Mouse (Mus musculus): ENCODE results near the gene Thsd4. TPM values are rescaled to one million over a fixed set of nuclear protein-coding genes. Genes with fewer than 3 reads are reported as not detected.
"Not testable (repeated sequence)": the region's sequence is repeated elsewhere in the genome, so short reads cannot be mapped to it uniquely, and the experiment has no call there.

Gene Thsd4
- total RNA-seq, 4 experiments from 2014 or later, result 3.7 to 4.8 (median 4.2) TPM

DNA sequence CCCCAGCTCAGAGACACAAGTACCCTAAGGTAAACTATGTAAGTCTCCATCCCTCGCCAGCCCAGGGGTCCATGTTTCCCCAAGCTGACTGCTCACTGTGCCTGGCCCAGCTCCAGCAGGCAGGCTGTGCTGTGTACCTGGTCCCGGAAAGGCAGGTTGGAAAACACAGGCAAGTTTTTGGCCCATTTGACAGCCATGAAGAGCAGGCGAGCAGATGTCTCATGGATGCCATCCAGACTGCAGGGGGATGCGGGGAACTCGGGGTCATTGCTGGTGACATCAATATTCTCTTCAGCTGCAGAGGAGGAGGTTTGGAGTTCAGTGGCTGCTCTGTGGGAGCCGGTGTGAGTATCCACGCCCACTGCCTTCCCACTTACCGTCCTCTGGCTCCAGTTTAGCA lies 573.6 kb downstream of the Thsd4 start:
- no peak for DNase-seq (ENCODE audit: low spot score)

DNA sequence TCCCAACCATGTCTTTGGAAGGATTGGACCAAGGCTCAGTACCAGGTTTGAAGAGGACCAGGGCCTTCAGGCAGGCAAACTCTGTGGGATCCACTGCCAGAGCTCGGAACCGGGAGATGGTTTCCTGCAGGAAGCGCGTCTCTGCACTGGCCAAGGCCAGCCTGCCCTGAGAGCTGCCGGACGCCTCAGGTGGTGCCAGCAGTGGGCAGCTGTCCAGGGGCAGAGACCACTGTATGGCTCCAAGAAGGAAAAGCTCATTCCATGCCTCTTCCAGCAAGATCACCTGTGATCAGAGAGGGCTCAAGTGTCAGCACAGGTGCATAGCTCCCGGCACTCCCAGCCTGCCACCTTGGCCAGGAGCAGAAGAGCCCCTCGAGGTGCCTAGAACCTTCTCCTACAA lies 574.6 kb downstream of the Thsd4 start:
- DNase-seq (ENCODE audit: low spot score), result no peak

DNA sequence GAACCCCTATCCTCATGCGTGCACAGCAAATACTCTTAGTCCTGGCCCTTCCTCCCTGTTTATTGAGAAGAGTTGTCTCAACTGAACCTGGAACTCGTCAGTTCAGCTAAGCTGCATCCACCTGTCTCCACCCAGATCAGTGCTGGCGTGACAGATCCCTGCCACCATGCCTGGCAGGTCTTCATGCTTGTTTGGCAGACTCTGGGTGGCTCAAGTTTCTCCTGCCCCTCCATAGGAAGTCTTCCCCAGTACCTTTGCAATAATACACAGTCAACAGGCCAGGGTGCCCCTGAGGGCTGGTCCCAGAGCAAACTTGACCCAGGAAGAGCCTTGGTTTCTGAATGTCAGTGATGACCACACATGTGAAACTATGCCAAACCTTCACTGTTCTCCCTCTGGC lies 576.6 kb downstream of the Thsd4 start:
- DNase-seq (ENCODE audit: low spot score), result no peak

DNA sequence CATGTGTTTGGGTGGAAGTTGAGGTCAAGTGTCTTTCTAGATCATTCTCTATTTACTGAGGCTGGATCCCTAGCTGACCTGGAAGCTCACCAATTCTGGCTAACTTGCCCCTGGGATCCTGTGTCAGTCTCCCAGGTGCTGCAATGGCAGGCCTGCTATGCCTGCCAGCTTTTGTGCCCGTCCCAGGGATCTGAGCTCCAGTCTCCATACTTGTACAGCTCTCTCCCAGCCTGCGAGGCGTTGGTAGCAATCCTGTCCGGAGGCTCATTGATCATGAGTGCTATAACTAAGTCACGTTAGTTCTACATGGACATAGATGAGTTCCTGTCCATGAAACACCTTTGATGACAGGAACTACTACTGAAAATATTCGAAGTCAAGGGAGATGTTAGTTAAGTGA lies 578.0 kb downstream of the Thsd4 start:
- DNase-seq (ENCODE audit: low spot score), result no peak

DNA sequence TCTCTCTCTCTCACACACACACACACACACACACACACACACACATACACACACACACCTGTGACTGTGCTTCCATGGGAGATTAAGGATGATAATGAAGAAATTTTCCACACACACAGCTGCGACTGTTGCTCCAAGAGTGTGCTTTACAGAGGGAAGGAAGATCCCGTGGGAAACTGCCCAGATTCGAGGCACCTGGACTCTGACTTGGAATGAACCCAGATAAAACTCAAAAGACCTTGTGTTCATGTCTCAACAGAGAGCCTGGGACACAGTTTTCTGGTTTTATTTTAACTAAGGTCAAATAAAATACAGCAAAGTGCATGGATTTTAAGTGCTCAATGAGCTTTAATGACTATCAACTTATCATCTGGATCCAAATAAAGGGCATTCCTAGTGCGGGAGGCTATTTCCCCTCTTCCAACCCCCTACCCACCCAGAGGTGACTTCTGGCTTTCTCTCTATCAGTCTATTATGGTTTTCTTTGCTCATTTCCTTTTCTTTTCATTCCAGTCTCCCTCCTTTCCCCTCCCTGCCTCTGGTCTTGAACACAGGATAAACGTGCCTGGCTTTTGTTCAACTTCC lies 579.3 kb downstream of the Thsd4 start:
- DNase-seq (ENCODE audit: low spot score), result no peak

DNA sequence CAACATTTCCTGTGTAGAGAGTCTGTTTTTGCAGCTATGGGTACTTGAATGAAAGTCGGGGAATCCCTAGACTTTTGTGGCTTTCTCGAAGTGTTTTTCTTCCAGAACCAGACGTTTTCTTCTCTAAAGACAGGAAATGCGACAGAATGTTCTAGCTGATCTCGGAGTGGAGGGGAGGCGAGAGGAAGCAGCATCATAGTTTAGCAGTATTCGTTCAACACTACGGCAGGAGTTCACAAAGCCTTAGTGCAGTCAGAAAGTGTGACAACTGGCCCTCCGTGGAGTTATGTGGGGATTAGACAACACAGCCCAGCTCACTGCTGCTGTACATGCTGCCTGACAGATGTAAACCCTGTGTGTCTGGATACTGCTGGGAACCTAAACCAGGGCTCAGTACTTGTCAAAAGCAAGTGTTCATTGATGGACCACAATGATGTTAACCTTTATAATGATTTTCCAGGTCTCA lies 579.9 kb downstream of the Thsd4 start:
- no peak for DNase-seq (ENCODE audit: low spot score)

DNA sequence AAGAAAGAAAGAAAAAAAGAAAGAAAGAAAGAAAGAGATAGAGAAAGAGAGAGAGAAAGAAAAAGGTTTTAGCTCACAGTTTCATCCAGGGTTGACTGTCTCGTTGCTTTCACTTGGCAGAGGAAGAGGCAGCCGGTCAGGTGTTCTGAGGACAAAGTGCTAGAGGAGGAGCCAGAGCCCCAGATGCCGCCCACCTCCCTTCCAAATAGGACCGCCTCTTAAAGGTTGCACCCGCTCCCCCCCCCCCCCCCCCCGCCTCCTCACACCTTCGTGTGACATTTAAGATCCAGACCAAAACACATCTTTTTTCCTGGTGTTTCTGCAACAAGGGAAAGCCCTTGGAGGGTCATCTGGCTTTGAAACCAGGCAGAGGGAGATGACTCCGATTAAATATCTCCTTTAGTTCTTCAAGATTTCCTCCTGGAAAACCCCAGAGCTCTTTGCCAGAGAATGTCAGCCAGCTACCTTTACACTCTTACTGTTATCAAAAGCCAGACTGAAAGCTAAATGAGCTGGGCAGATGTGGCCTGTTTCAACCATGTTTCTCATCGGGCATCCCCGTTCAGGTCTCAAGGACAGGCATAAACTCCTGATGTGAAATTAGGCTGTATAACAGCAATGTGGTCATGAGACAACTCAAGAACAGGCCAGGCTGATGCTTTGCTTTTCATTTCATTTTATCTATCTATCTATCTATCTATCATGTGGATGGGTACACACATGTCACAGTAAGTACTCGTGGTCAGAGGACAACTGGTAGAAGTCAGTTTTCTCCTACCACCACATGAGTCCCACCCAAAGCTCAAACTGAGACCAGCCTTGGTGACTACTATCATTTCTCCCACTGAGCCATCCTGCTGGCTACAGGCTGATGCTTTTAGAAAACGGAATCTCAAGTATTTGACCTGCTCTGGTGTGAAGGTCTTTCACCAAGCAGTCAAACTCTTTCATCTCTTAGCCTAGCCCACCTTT lies 580.6 kb downstream of the Thsd4 start:
- no peak for DNase-seq (ENCODE audit: low spot score)

DNA sequence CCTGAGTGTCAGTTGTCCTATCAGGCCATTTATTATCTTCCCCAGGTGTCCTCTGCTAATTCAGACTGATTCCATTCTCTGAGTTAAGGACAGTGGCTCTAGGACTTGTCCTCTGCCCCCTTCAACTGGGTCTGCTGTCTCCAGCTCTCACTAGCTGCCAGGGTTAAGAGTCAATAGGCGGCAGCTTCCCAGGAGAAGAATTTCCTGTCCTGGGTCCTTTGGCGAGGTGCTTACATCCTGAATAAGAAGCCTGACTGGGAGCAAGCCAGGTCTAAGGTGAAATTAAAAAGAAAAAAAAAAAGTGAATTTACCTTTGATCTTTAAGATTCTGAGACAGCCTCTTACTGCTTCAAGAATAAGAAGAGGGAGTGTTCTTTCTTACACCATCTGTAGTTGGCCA lies 582.2 kb downstream of the Thsd4 start:
- DNase-seq (ENCODE audit: low spot score), result no peak

DNA sequence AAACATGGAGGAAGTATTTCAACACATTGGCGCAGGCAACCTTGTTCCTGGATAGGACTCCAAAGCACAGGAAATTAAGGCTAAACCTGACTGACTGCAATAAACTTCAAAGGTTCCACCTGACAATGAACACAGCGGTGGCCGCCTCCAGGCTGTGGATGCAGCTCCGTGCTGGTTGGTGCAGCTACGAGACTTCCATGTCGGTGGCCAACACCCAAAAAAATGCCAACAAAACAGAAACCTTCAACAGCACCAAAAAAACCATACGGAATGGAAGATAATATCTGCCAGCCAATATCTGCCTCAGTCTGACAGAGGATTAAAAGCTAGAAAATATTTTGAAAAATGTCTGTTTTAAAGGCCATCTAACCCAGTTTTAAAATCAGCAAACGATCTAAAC lies 583.3 kb downstream of the Thsd4 start:
- DNase-seq (ENCODE audit: low spot score), result no peak

DNA sequence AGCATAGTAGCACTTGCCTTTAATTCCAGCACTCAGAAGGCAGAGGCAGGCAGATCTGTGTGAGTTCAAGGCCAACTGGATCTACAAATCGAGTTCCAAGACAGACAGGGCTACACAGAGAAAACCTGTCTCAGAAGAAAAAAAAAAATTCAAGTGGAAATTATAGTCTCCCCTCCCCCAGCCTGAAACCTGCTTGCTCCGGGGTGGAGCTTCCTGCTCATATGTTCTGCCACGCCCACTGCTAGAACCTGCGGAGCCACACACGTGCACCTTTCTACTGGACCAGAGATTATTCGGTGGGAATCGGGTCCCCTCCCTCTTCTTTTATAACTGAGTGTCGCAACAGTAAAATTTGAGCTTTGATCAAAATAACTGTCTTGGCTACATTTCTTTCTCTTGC lies 586.0 kb downstream of the Thsd4 start:
- not testable (repeated sequence) for DNase-seq (ENCODE audit: low spot score)

DNA sequence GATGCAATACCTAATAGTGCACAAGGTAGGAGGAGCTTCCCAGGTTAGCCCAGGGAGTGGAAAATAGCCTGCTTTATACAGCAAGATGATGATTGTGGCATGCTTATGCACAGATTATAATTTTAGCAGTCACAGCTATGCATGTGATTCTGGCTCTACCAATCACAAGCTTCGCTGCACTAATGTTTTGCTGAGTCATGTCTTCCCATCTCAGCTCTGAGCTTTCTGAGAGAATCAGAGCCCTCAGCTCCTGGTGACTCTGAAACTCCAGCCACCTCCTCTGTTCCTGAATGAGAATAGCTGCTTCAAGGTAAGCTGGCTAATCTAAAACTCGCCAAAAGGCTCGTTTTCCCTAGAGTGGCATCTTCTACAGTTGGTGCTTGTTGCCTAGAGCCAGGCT lies 591.6 kb downstream of the Thsd4 start:
- no peak for DNase-seq (ENCODE audit: low spot score)

Other genes with a start within 250 kb of the Thsd4 start
- gene Lrrc49, start 166.1 kb upstream of the Thsd4 start, total RNA-seq (2022), result 1 to 10 TPM; 3.5 to 4.2 (median 3.8) TPM
- gene Larp6, start 190.9 kb upstream of the Thsd4 start, total RNA-seq (2022), result 1 to 10 TPM; 1.1 to 2.0 (median 1.7) TPM